Mouse (Mus musculus): ENCODE measurements around the gene Masp2.

GRCm38 (mm10) chr4:148583257-148583656 lies 19.1 kb upstream of the Masp2 start:
- no peak for TF ChIP-seq CTCF (IDR thresholded peaks at IDR 0.05; ENCODE audit: low read depth, low read length)
- TF ChIP-seq EP300 (IDR thresholded peaks at IDR 0.05; ENCODE audit: insufficient read depth, low read depth, low read length) = no peak
